Mouse (Mus musculus): ENCODE results near the gene Nphs1. TPM values are rescaled to one million over a fixed set of nuclear protein-coding genes. Genes with fewer than 3 reads are reported as not detected.
"Not testable (repeated sequence)": the region's sequence is repeated elsewhere in the genome, so short reads cannot be mapped to it uniquely, and the experiment has no call there.

Gene Nphs1
- polyA plus RNA-seq, 1 experiment from 2014 or later: 0.37 TPM

GRCm38 (mm10) chr7:30463568-30463967, 5.5 kb downstream of the Nphs1 start:
- Histone ChIP-seq H3K4me2 (no peak overlapping the region), H3K27ac (ENCODE audit: low read depth, low read length) (no peak overlapping the region), H3K9ac (ENCODE audit: low read depth, low read length) (no peak overlapping the region), H3K36me3 (ENCODE audit: control insufficient read depth, insufficient read depth, low read length) (no peaks in the 10 kb centered on the region), H3K27me3 (ENCODE audit: control insufficient read depth, insufficient read depth, low read length) (peaks cover 91% of the 10 kb centered on the region), H3K4me1 (ENCODE audit: control insufficient read depth, insufficient read depth, low read length) (peaks cover 6% of the 10 kb centered on the region), H3K4me3 (ENCODE audit: low read depth, low read length) (no peak overlapping the region), H3K9me3 (replicated peaks; ENCODE audit: control insufficient read depth, low read length) (no peaks in the 10 kb centered on the region)
- no peak for ATAC-seq (replicated peaks; ENCODE audit: insufficient number of reproducible peaks, low FRiP score, low TSS enrichment)
- 28% methylated on average over 7 of the region's 7 CpGs for WGBS (ENCODE audit: insufficient replicate concordance)

DNA sequence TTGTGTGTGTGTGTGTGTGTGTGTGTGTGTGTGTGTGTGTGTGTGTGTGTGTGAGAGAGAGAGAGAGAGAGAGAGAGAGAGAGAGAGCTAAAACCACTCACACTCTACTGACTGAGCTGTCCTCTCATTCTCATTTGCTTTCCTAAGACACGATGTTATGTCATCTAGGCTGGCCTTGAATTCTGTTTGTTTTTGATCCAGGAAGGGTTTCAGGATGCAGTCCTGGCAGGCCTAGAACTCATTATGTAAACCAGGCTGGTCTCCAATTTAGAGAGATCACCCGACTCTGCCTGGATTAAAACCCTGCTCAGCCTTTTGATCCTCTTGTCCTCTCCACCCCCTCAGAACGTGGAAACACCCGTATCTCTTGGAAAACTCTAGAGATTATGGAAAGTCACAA, 5.9 kb downstream of the Nphs1 start:
- no peak for ATAC-seq (replicated peaks; ENCODE audit: insufficient number of reproducible peaks, low FRiP score, low TSS enrichment)
- Histone ChIP-seq H3K36me3 (ENCODE audit: control insufficient read depth, insufficient read depth, low read length) (no peaks in the 10 kb centered on the region), H3K27ac (ENCODE audit: low read depth, low read length) (no peak overlapping the region), H3K4me3 (ENCODE audit: low read depth, low read length) (no peak overlapping the region), H3K9me3 (replicated peaks; ENCODE audit: control insufficient read depth, low read length) (no peaks in the 10 kb centered on the region), H3K9ac (ENCODE audit: low read depth, low read length) (no peak overlapping the region), H3K4me2 (no peak overlapping the region), H3K27me3 (ENCODE audit: control insufficient read depth, insufficient read depth, low read length) (peaks cover 89% of the 10 kb centered on the region), H3K4me1 (ENCODE audit: control insufficient read depth, insufficient read depth, low read length) (peaks cover 6% of the 10 kb centered on the region)
- 27% methylated on average over 4 of the region's 4 CpGs for WGBS (ENCODE audit: insufficient replicate concordance)

DNA sequence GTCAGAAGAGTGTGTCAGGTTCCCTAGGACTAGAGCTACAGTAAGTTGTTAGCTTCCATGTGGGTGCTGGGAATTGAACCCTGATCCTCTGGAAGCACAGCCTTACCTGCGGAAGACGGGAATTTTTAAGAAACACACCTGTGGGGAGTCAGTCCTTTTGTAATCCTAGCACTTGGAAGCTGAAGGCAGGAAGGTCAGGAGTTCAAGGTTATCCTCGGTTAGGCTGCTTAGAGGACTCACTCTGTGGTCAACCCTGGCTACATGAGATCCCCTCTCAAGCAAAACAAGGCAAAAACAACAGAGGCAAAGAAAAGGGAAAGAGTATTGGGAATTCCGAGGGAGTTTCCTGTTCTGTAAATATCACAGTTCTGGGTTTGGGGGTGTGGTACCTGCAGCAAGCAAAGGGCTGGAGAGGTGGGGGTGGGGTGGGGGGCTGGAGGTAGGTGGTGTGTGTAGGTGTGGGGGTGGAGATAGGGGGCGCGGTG, 6.7 kb downstream of the Nphs1 start:
- WGBS (ENCODE audit: insufficient replicate concordance): 11% methylated on average over 5 of the region's 6 CpGs
- Histone ChIP-seq H3K9me3 (replicated peaks; ENCODE audit: control insufficient read depth, low read length) (no peaks in the 10 kb centered on the region), H3K9ac (ENCODE audit: low read depth, low read length) (no peak overlapping the region), H3K27me3 (ENCODE audit: control insufficient read depth, insufficient read depth, low read length) (peaks cover 81% of the 10 kb centered on the region), H3K27ac (ENCODE audit: low read depth, low read length) (no peak overlapping the region), H3K4me1 (ENCODE audit: control insufficient read depth, insufficient read depth, low read length) (peaks cover 6% of the 10 kb centered on the region), H3K4me2 (no peak overlapping the region), H3K36me3 (ENCODE audit: control insufficient read depth, insufficient read depth, low read length) (no peaks in the 10 kb centered on the region), H3K4me3 (ENCODE audit: low read depth, low read length) (no peak overlapping the region)
- ATAC-seq (replicated peaks; ENCODE audit: insufficient number of reproducible peaks, low FRiP score, low TSS enrichment): no peak

- no peaks in the 10 kb centered on the region for H3K36me3 ChIP-seq (ENCODE audit: control insufficient read depth, insufficient read depth, low read length)
- ATAC-seq (replicated peaks; ENCODE audit: insufficient number of reproducible peaks, low FRiP score, low TSS enrichment): no peak
- WGBS (ENCODE audit: insufficient replicate concordance): 44% methylated on average over 5 of the region's 5 CpGs
- no peak overlapping the region for H3K4me3 ChIP-seq (ENCODE audit: low read depth, low read length)
- no peaks in the 10 kb centered on the region for H3K9me3 ChIP-seq (replicated peaks; ENCODE audit: control insufficient read depth, low read length)
- peaks cover 9% of the 10 kb centered on the region for H3K27me3 ChIP-seq (ENCODE audit: control insufficient read depth, insufficient read depth, low read length)
- H3K4me2 ChIP-seq: no peak overlapping the region
- H3K4me1 ChIP-seq (ENCODE audit: control insufficient read depth, insufficient read depth, low read length): peaks cover 2% of the 10 kb centered on the region
- no peak overlapping the region for H3K9ac ChIP-seq (ENCODE audit: low read depth, low read length)
- H3K27ac ChIP-seq (ENCODE audit: low read depth, low read length): no peak overlapping the region
Observed at GRCm38 (mm10) chr7:30472411-30472810, 14.3 kb downstream of the Nphs1 start.

DNA sequence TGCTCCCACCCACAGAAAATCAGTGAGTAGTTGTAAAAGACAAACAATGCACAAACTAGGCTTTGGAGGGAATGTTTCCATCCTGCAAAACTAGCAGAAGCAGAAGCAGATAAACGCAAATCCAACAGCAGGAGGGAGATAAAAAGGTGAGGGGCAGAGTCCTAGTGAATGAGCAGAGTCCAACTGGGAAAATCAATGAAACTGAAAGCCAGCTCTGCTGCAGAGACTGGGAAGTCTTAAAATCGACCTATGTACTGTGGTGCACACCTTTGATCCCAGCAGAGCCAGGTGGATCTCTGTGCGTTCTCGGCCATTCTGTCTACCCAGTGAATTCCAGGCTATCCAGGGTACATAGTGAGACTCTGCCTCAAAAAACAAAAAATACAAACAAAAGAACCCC, 16.9 kb downstream of the Nphs1 start:
- H3K4me3 ChIP-seq (ENCODE audit: low read depth, low read length): no peak overlapping the region
- no peak overlapping the region for H3K27ac ChIP-seq (ENCODE audit: low read depth, low read length)
- no peaks in the 10 kb centered on the region for H3K4me1 ChIP-seq (ENCODE audit: control insufficient read depth, insufficient read depth, low read length)
- no peak overlapping the region for H3K9ac ChIP-seq (ENCODE audit: low read depth, low read length)
- H3K4me2 ChIP-seq: no peak overlapping the region
- ATAC-seq (replicated peaks; ENCODE audit: insufficient number of reproducible peaks, low FRiP score, low TSS enrichment): no peak
- peaks cover 3% of the 10 kb centered on the region; the same call in 1 of the 2 replicates for H3K27me3 ChIP-seq (ENCODE audit: control insufficient read depth, insufficient read depth, low read length)
- 68% methylated on average over 4 of the region's 4 CpGs for WGBS (ENCODE audit: insufficient replicate concordance)
- H3K36me3 ChIP-seq (ENCODE audit: control insufficient read depth, insufficient read depth, low read length): no peaks in the 10 kb centered on the region
- no peaks in the 10 kb centered on the region for H3K9me3 ChIP-seq (replicated peaks; ENCODE audit: control insufficient read depth, low read length)

GRCm38 (mm10) chr7:30476136-30476535, 18.0 kb downstream of the Nphs1 start:
- not testable (repeated sequence) for H3K4me1 ChIP-seq (ENCODE audit: control insufficient read depth, insufficient read depth, low read length); H3K27ac ChIP-seq (ENCODE audit: low read depth, low read length); ATAC-seq (replicated peaks; ENCODE audit: insufficient number of reproducible peaks, low FRiP score, low TSS enrichment); H3K4me2 ChIP-seq; H3K9me3 ChIP-seq (replicated peaks; ENCODE audit: control insufficient read depth, low read length); H3K4me3 ChIP-seq (ENCODE audit: low read depth, low read length); H3K27me3 ChIP-seq (ENCODE audit: control insufficient read depth, insufficient read depth, low read length); H3K9ac ChIP-seq (ENCODE audit: low read depth, low read length); H3K36me3 ChIP-seq (ENCODE audit: control insufficient read depth, insufficient read depth, low read length)
- 86% methylated on average over 7 of the region's 7 CpGs for WGBS (ENCODE audit: insufficient replicate concordance)

GRCm38 (mm10) chr7:30477415-30478381, 19.6 kb downstream of the Nphs1 start:
- peak overlapping the region; percentile 55 for H3K4me2 ChIP-seq
- no peak for ATAC-seq (replicated peaks; ENCODE audit: insufficient number of reproducible peaks, low FRiP score, low TSS enrichment)
- H3K4me1 ChIP-seq (ENCODE audit: control insufficient read depth, insufficient read depth, low read length): no peaks in the 10 kb centered on the region
- H3K27ac ChIP-seq (ENCODE audit: low read depth, low read length): no peak overlapping the region
- peaks cover 8% of the 10 kb centered on the region for H3K27me3 ChIP-seq (ENCODE audit: control insufficient read depth, insufficient read depth, low read length)
- no peaks in the 10 kb centered on the region for H3K9me3 ChIP-seq (replicated peaks; ENCODE audit: control insufficient read depth, low read length)
- no peak overlapping the region for H3K9ac ChIP-seq (ENCODE audit: low read depth, low read length)
- H3K36me3 ChIP-seq (ENCODE audit: control insufficient read depth, insufficient read depth, low read length): no peaks in the 10 kb centered on the region
- 10% methylated on average over 29 of the region's 32 CpGs for whole genome bisulfite sequencing (ENCODE audit: insufficient replicate concordance)
- H3K4me3 ChIP-seq (ENCODE audit: low read depth, low read length): peak overlapping the region; percentile 26

DNA sequence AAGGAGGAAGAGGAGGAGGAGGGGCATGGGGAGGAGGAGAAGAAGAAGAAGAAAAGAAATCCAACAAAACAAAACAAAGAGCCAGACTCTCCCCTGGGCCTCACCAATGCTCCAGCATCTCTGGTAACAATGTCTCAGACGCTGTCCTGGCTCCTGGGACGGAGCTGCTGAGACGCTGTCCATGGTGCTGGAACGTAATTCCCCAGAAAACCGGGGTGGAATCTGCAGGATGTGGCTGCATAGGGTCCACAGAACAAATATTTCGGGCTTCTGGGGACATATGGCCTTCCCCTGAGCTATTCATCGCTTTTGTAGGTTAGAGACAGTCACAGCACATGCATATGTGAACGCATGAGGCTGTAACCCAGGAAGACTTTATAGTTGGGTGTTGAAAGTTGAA, 26.1 kb downstream of the Nphs1 start:
- Histone ChIP-seq H3K9ac (ENCODE audit: low read depth, low read length) (no peak overlapping the region), H3K36me3 (ENCODE audit: control insufficient read depth, insufficient read depth, low read length) (no peaks in the 10 kb centered on the region), H3K27ac (ENCODE audit: low read depth, low read length) (no peak overlapping the region), H3K27me3 (ENCODE audit: control insufficient read depth, insufficient read depth, low read length) (peaks cover 8% of the 10 kb centered on the region), H3K4me2 (no peak overlapping the region), H3K4me3 (ENCODE audit: low read depth, low read length) (no peak overlapping the region), H3K9me3 (replicated peaks; ENCODE audit: control insufficient read depth, low read length) (no peaks in the 10 kb centered on the region), H3K4me1 (ENCODE audit: control insufficient read depth, insufficient read depth, low read length) (no peaks in the 10 kb centered on the region)
- 15% methylated on average over 8 of the region's 8 CpGs for WGBS (ENCODE audit: insufficient replicate concordance)
- ATAC-seq (replicated peaks; ENCODE audit: insufficient number of reproducible peaks, low FRiP score, low TSS enrichment): no peak

All from heart, embryonic 11.5 days (tissue).